26 mouse cellular contexts compared by ENCODE assay signal in the genomic region with DNA sequence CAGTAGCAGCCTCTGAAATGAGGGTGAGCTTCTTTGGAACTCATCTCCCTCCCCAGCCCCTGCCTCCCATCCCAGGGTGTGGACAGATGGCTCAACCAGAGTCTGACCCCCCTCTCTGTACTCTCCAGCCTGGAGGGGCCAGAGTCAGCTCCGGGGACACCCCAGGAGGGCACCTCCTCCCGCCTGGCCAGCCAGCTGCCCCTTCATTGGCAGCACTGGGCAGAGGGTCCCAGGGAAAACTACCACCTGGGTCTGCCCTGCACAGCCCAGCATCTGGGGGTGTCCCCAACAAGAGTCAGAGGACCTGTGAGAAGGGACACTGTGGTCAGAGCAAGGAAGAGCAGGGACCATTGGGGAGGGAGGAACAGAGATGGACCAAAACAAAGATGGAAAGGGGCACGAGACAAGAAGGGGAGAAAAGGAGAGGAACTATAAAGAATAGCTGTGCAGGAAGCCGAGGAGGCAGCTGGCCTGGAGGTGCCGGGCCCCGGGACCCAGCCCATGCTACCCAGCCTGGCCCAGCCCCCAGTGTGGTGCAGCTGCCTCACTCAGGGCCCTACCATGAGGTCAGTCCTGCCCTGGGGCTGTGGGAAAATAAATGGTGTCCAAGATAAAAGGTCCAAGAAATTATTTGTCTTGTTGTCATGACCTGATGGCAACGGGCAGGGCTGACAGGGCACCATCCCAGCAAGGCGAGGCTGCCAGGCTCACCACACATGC. TPM values are rescaled to one million over a fixed set of nuclear protein-coding genes. Genes with fewer than 3 reads are reported as not detected.
DNase-seq lines count a peak whose midpoint lies in the region; ATAC-seq lines count a peak whose summit lies in the region.
"Had no signal": no experiment of that assay in that cellular context is flagged by ENCODE, and none has a peak within 500 bp of the region (broad histone marks: within the 10 kb centered on the region; RNA-seq: fewer than 3 reads in every experiment).

No protein-coding gene starts in this region.

- no peak overlapping the region for H3K4me3 ChIP-seq in hindbrain, embryonic 10.5 days
- no peak overlapping the region for H3K4me3 ChIP-seq in hindbrain, embryonic 14.5 days (replicated peaks; ENCODE audit: low read length)
- H3K4me3 ChIP-seq in neural tube, embryonic 11.5 days (ENCODE audit: low read depth, low read length): no peak overlapping the region
- H3K4me3 ChIP-seq in neural tube, embryonic 15.5 days (replicated peaks): no peak overlapping the region
- no peak overlapping the region for H3K4me3 ChIP-seq in embryonic facial prominence, embryonic 11.5 days (ENCODE audit: low read depth, low read length)
- H3K4me3 ChIP-seq in limb, embryonic 10.5 days: no peak overlapping the region
- H3K4me3 ChIP-seq: embryonic facial prominence, embryonic 15.5 days; heart, adult 2 months; heart, embryonic 15.5 days; liver, embryonic 13.5 days; midbrain, embryonic 13.5 days; stomach, embryonic 15.5 days had no signal

- no peak overlapping the region for H3K9ac ChIP-seq in hindbrain, embryonic 14.5 days
- H3K9ac ChIP-seq in neural tube, embryonic 11.5 days (ENCODE audit: low read length): no peak overlapping the region
- H3K9ac ChIP-seq in neural tube, embryonic 15.5 days (replicated peaks): no peak overlapping the region
- no peak overlapping the region for H3K9ac ChIP-seq in embryonic facial prominence, embryonic 11.5 days (replicated peaks; ENCODE audit: low read length)
- H3K9ac ChIP-seq: embryonic facial prominence, embryonic 15.5 days; heart, embryonic 15.5 days; liver, embryonic 13.5 days; midbrain, embryonic 13.5 days; stomach, embryonic 15.5 days had no signal

- H3K9me3 ChIP-seq in hindbrain, embryonic 10.5 days: 0 out of 2 replicates have a peak, but pooled peaks cover 5% of the 10 kb centered on the region
- no peaks in the 10 kb centered on the region for H3K9me3 ChIP-seq in hindbrain, embryonic 14.5 days (ENCODE audit: control insufficient read depth, low read length)
- no peaks in the 10 kb centered on the region for H3K9me3 ChIP-seq in neural tube, embryonic 11.5 days (ENCODE audit: control insufficient read depth, low read length)
- no peaks in the 10 kb centered on the region for H3K9me3 ChIP-seq in neural tube, embryonic 15.5 days (replicated peaks)
- no peaks in the 10 kb centered on the region for H3K9me3 ChIP-seq in embryonic facial prominence, embryonic 11.5 days (replicated peaks; ENCODE audit: control insufficient read depth, low read length)
- no peaks in the 10 kb centered on the region for H3K9me3 ChIP-seq in limb, embryonic 10.5 days (replicated peaks)
- H3K9me3 ChIP-seq: embryonic facial prominence, embryonic 15.5 days; heart, embryonic 15.5 days; liver, embryonic 13.5 days; midbrain, embryonic 13.5 days; stomach, embryonic 15.5 days had no signal

- WGBS in hindbrain, embryonic 10.5 days: 68% methylated on average over 8 of the region's 8 CpGs
- WGBS in hindbrain, embryonic 14.5 days: 46% methylated on average over 8 of the region's 8 CpGs
- WGBS in neural tube, embryonic 11.5 days: 57% methylated on average over 8 of the region's 8 CpGs
- 37% methylated on average over 8 of the region's 8 CpGs for WGBS in neural tube, embryonic 15.5 days
- WGBS in embryonic facial prominence, embryonic 11.5 days: 48% methylated on average over 8 of the region's 8 CpGs
- WGBS in limb, embryonic 10.5 days: 70% methylated on average over 8 of the region's 8 CpGs

- no peaks in the 10 kb centered on the region; the same call in 1 of the 2 replicates for H3K36me3 ChIP-seq in hindbrain, embryonic 10.5 days
- H3K36me3 ChIP-seq in hindbrain, embryonic 14.5 days (replicated peaks; ENCODE audit: control insufficient read depth, insufficient read depth): no peaks in the 10 kb centered on the region
- no peaks in the 10 kb centered on the region for H3K36me3 ChIP-seq in neural tube, embryonic 11.5 days (ENCODE audit: control insufficient read depth, insufficient read depth, low read length)
- H3K36me3 ChIP-seq in neural tube, embryonic 15.5 days: no peaks in the 10 kb centered on the region
- no peaks in the 10 kb centered on the region for H3K36me3 ChIP-seq in embryonic facial prominence, embryonic 11.5 days (replicated peaks; ENCODE audit: control insufficient read depth, insufficient read depth, low read depth, low read length)
- H3K36me3 ChIP-seq in limb, embryonic 10.5 days: no peaks in the 10 kb centered on the region; the same call in 1 of the 2 replicates
- H3K36me3 ChIP-seq: embryonic facial prominence, embryonic 15.5 days; heart, embryonic 15.5 days; liver, embryonic 13.5 days; midbrain, embryonic 13.5 days; stomach, embryonic 15.5 days had no signal

- no peak overlapping the region for H3K4me2 ChIP-seq in hindbrain, embryonic 14.5 days (replicated peaks)
- no peak overlapping the region for H3K4me2 ChIP-seq in neural tube, embryonic 11.5 days (ENCODE audit: low read depth)
- H3K4me2 ChIP-seq in neural tube, embryonic 15.5 days: no peak overlapping the region
- H3K4me2 ChIP-seq in embryonic facial prominence, embryonic 11.5 days (ENCODE audit: low read depth, low read length): no peak overlapping the region
- H3K4me2 ChIP-seq: embryonic facial prominence, embryonic 15.5 days; heart, embryonic 15.5 days; liver, embryonic 13.5 days; midbrain, embryonic 13.5 days; stomach, embryonic 15.5 days had no signal

- peaks cover 36% of the 10 kb centered on the region for H3K4me1 ChIP-seq in hindbrain, embryonic 10.5 days (replicated peaks)
- no peaks in the 10 kb centered on the region for H3K4me1 ChIP-seq in hindbrain, embryonic 14.5 days (replicated peaks; ENCODE audit: control insufficient read depth, insufficient read depth, low read length)
- H3K4me1 ChIP-seq in neural tube, embryonic 11.5 days (ENCODE audit: control insufficient read depth, insufficient read depth, low read length): 0 out of 2 replicates have a peak, but pooled peaks cover 2% of the 10 kb centered on the region
- no peaks in the 10 kb centered on the region for H3K4me1 ChIP-seq in neural tube, embryonic 15.5 days
- no peaks in the 10 kb centered on the region for H3K4me1 ChIP-seq in embryonic facial prominence, embryonic 11.5 days (ENCODE audit: control insufficient read depth, insufficient read depth, low read length)
- peaks cover 15% of the 10 kb centered on the region for H3K4me1 ChIP-seq in limb, embryonic 10.5 days
- H3K4me1 ChIP-seq: embryonic facial prominence, embryonic 15.5 days; liver, embryonic 13.5 days; stomach, embryonic 15.5 days had no signal

- DNase-seq in hindbrain, embryonic 10.5 days (ENCODE audit: low spot score): no peak
- no peak for DNase-seq in hindbrain, embryonic 14.5 days (ENCODE audit: low spot score)
- no peak for DNase-seq in neural tube, embryonic 11.5 days (ENCODE audit: low spot score)
- no peak for DNase-seq in embryonic facial prominence, embryonic 11.5 days (ENCODE audit: low spot score)
- no peak for DNase-seq in limb, embryonic 10.5 days (ENCODE audit: low spot score)
- DNase-seq in layer of hippocampus, postnatal 10 days (ENCODE audit: low spot score in 2 of 2): no peak
- DNase-seq: adrenal gland, postnatal 25 days; cerebellum, adult 8-10 months; cerebellum, postnatal 36 days; embryo, embryonic 11 days; gastrocnemius, postnatal 25 days; heart, adult 2 months; heart, postnatal 4 days; kidney, adult 9 months; kidney, postnatal 4 days; liver, embryonic 13.5 days; lung, adult 2 months; lung, postnatal 14 days; thymus, postnatal 25 days had no signal

- ATAC-seq in hindbrain, embryonic 14.5 days (ENCODE audit: low FRiP score): no peak
- ATAC-seq in neural tube, embryonic 11.5 days (ENCODE audit: insufficient read depth, low FRiP score, low TSS enrichment): peak; percentile 77
- no peak for ATAC-seq in neural tube, embryonic 15.5 days (ENCODE audit: low FRiP score)
- 0 out of 2 replicates have a peak, but pooled peaks have one; percentile 56 for ATAC-seq in embryonic facial prominence, embryonic 11.5 days (replicated peaks; ENCODE audit: insufficient number of reproducible peaks, low FRiP score, low TSS enrichment, low read depth)
- ATAC-seq: forebrain, embryonic 16.5 days; midbrain, embryonic 13.5 days had no signal

- H3K27ac ChIP-seq in hindbrain, embryonic 10.5 days: peak overlapping the region; percentile 81
- no peak overlapping the region for H3K27ac ChIP-seq in hindbrain, embryonic 14.5 days
- peak overlapping the region; percentile 44; the same call in 1 of the 2 replicates for H3K27ac ChIP-seq in neural tube, embryonic 11.5 days (ENCODE audit: low read depth, low read length)
- no peak overlapping the region for H3K27ac ChIP-seq in neural tube, embryonic 15.5 days (replicated peaks)
- no peak overlapping the region for H3K27ac ChIP-seq in embryonic facial prominence, embryonic 11.5 days (replicated peaks; ENCODE audit: low read depth, low read length)
- H3K27ac ChIP-seq in limb, embryonic 10.5 days: peak overlapping the region; percentile 31; the same call in 1 of the 2 replicates
- H3K27ac ChIP-seq: embryonic facial prominence, embryonic 15.5 days; heart, adult 2 months; heart, embryonic 15.5 days; liver, embryonic 13.5 days; midbrain, embryonic 13.5 days; stomach, embryonic 15.5 days had no signal

- no peaks in the 10 kb centered on the region for H3K27me3 ChIP-seq in hindbrain, embryonic 10.5 days (ENCODE audit: insufficient read depth, poor library complexity, severe bottlenecking)
- no peaks in the 10 kb centered on the region for H3K27me3 ChIP-seq in hindbrain, embryonic 14.5 days (ENCODE audit: control insufficient read depth, insufficient read depth, low read length)
- no peaks in the 10 kb centered on the region for H3K27me3 ChIP-seq in neural tube, embryonic 11.5 days (ENCODE audit: control insufficient read depth, insufficient read depth, low read length)
- H3K27me3 ChIP-seq in neural tube, embryonic 15.5 days (replicated peaks): no peaks in the 10 kb centered on the region
- H3K27me3 ChIP-seq in embryonic facial prominence, embryonic 11.5 days (ENCODE audit: control insufficient read depth, insufficient read depth, low read length): no peaks in the 10 kb centered on the region
- no peaks in the 10 kb centered on the region for H3K27me3 ChIP-seq in limb, embryonic 10.5 days (ENCODE audit: low read depth, poor library complexity, severe bottlenecking)
- H3K27me3 ChIP-seq: embryonic facial prominence, embryonic 15.5 days; heart, embryonic 15.5 days; midbrain, embryonic 13.5 days; stomach, embryonic 15.5 days had no signal

RNA-seq across cellular contexts. Expression of a gene that starts 14.4 kb away (rescaled TPM):
- polyA plus RNA-seq in hindbrain, embryonic 10.5 days (2016; fragmentation: Nextera tagmentation; extraction: Ambion mirVana): 5.9 and 7.7 TPM in 2 replicates
- 9.0 and 10.1 TPM in 2 replicates for polyA plus RNA-seq in hindbrain, embryonic 14.5 days (2014; fragmentation: Nextera tagmentation; extraction: Ambion mirVana)
- 6.8 and 9.9 TPM in 2 replicates for polyA plus RNA-seq in neural tube, embryonic 11.5 days (2014; fragmentation: Nextera tagmentation; extraction: Ambion mirVana)
- polyA plus RNA-seq in neural tube, embryonic 15.5 days (2015; fragmentation: Nextera tagmentation; extraction: Ambion mirVana): 9.2 and 9.7 TPM in 2 replicates
- 4.0 and 5.1 TPM in 2 replicates for polyA plus RNA-seq in embryonic facial prominence, embryonic 11.5 days (2014; fragmentation: Nextera tagmentation; extraction: Ambion mirVana)
- polyA plus RNA-seq in limb, embryonic 10.5 days (2016; fragmentation: Nextera tagmentation; extraction: Ambion mirVana): 1.7 and 5.7 TPM in 2 replicates
- total RNA-seq in layer of hippocampus, postnatal 10 days (2021): 1 to 10 TPM; 8.1 to 8.9 TPM
- total RNA-seq: megakaryocyte progenitor cell, adult 5-6 weeks had no signal

RNA-seq across cellular contexts. Expression of a gene that starts 30.2 kb away (rescaled TPM):
- 691 and 1,253 TPM in 2 replicates for polyA plus RNA-seq in hindbrain, embryonic 10.5 days (2016; fragmentation: Nextera tagmentation; extraction: Ambion mirVana)
- 418 and 450 TPM in 2 replicates for polyA plus RNA-seq in hindbrain, embryonic 14.5 days (2014; fragmentation: Nextera tagmentation; extraction: Ambion mirVana)
- polyA plus RNA-seq in neural tube, embryonic 11.5 days (2014; fragmentation: Nextera tagmentation; extraction: Ambion mirVana): 1,037 and 1,076 TPM in 2 replicates
- 369 and 576 TPM in 2 replicates for polyA plus RNA-seq in neural tube, embryonic 15.5 days (2015; fragmentation: Nextera tagmentation; extraction: Ambion mirVana)
- 1,326 and 1,437 TPM in 2 replicates for polyA plus RNA-seq in embryonic facial prominence, embryonic 11.5 days (2014; fragmentation: Nextera tagmentation; extraction: Ambion mirVana)
- 1,479 and 1,796 TPM in 2 replicates for polyA plus RNA-seq in limb, embryonic 10.5 days (2016; fragmentation: Nextera tagmentation; extraction: Ambion mirVana)
- 100 to 1,000 TPM; 225 to 246 TPM for total RNA-seq in layer of hippocampus, postnatal 10 days (2021)

Comparison
In these comparisons a context has a peak if more than half of its experiments do, and no peak if none do; other contexts are left out.
1. H3K27ac ChIP-seq: peak in hindbrain, embryonic 10.5 days (single experiment), neural tube, embryonic 11.5 days (single experiment) and limb, embryonic 10.5 days (single experiment); none in hindbrain, embryonic 14.5 days (single experiment), neural tube, embryonic 15.5 days (single experiment) and embryonic facial prominence, embryonic 11.5 days (single experiment).
2. ATAC-seq: peak in neural tube, embryonic 11.5 days (single experiment) and embryonic facial prominence, embryonic 11.5 days (single experiment); none in hindbrain, embryonic 14.5 days (single experiment) and neural tube, embryonic 15.5 days (single experiment).